Mouse (Mus musculus) embryonic fibroblast, embryonic 13.5 days (primary cell): ENCODE data around the gene Med28.

ENCODE experiments used
- CTCF ChIP-seq: IDR thresholded peaks from 2 replicates; pipeline ENCODE4 v1.5.1; 2011; ENCODE audit warnings: mild to moderate bottlenecking, control low read depth, low read length, moderate library complexity, borderline replicate concordance; ENCODE audit not compliant: insufficient read depth
- POLR2A ChIP-seq: IDR thresholded peaks from 2 replicates; pipeline ENCODE4 v1.6.1; 2011; ENCODE audit warnings: low read depth, mild to moderate bottlenecking, control low read depth, low read length, moderate library complexity

- TF ChIP-seq CTCF (no peak), POLR2A (no peak)
Measured at GRCm38 (mm10) chr5:45539502-45539901, 19.5 kb downstream of the Med28 start.
